Mouse (Mus musculus) heart, embryonic 14.5 days (tissue): ENCODE measurements around the gene Camta1. TPM values are rescaled to one million over a fixed set of nuclear protein-coding genes. Genes with fewer than 3 reads are reported as not detected.

Source experiments
- ATAC-seq: fragments of 200-750 bp; cut with Nextera tagmentation; 2 replicates; pipeline ENCODE4 v1.8.0; 2017; ENCODE audit warnings: low read depth, moderate TSS enrichment; ENCODE audit not compliant: insufficient number of reproducible peaks, insufficient read depth, low FRiP score
- H3K27ac ChIP-seq, 2 experiments: fragments of 200-500 bp in 1 of 2; fragments of 300-500 bp in 1 of 2; sonication (generic) in 1 of 2; replicated peaks in 1 of 2; 2 replicates each; pipeline ENCODE4 v1.5.1; 2012 to 2014; ENCODE audit warnings: low read depth in 2 of 2, low read length in 2 of 2, control low read depth in 1 of 2, mild to moderate bottlenecking in 1 of 2, mixed read lengths in 1 of 2; ENCODE audit not compliant: control insufficient read depth in 1 of 2, insufficient read depth in 1 of 2
- H3K27me3 ChIP-seq: fragments of 300-500 bp; sonication (generic); 2 replicates; pipeline ENCODE4 v1.6.1; 2014; ENCODE audit warnings: mild to moderate bottlenecking, low read length, control low read depth; ENCODE audit not compliant: control insufficient read depth, insufficient read depth
- H3K36me3 ChIP-seq: fragments of 300-500 bp; sonication (generic); 2 replicates; pipeline ENCODE4 v1.6.1; 2014; ENCODE audit warnings: mild to moderate bottlenecking, control low read depth, low read length, mixed read lengths; ENCODE audit not compliant: control insufficient read depth, insufficient read depth
- H3K4me1 ChIP-seq, 2 experiments: fragments of 200-500 bp in 1 of 2; fragments of 300-500 bp in 1 of 2; sonication (generic) in 1 of 2; 2 replicates each; pipeline ENCODE4 v1.6.1; 2012 to 2014; ENCODE audit warnings: low read length in 2 of 2, control low read depth in 1 of 2, mixed read lengths in 1 of 2; ENCODE audit not compliant: control insufficient read depth in 2 of 2, insufficient read depth in 2 of 2
- H3K4me2 ChIP-seq: fragments of 300-500 bp; sonication (generic); 2 replicates; pipeline ENCODE4 v1.6.1; 2014; ENCODE audit warnings: mild to moderate bottlenecking, low read length
- H3K4me3 ChIP-seq, 2 experiments: fragments of 200-500 bp in 1 of 2; fragments of 300-500 bp in 1 of 2; sonication (generic) in 1 of 2; 2 replicates each; pipeline ENCODE4 v1.5.1; 2012 to 2014; ENCODE audit warnings: low read length in 2 of 2, mild to moderate bottlenecking in 2 of 2, control low read depth in 1 of 2, low read depth in 1 of 2, moderate library complexity in 1 of 2; ENCODE audit not compliant: control insufficient read depth in 1 of 2, insufficient read depth in 1 of 2
- H3K9ac ChIP-seq: fragments of 300-500 bp; sonication (generic); 2 replicates; pipeline ENCODE4 v1.6.1; 2014; ENCODE audit warnings: mild to moderate bottlenecking, low read length
- H3K9me3 ChIP-seq: fragments of 300-500 bp; sonication (generic); 2 replicates; pipeline ENCODE4 v1.6.1; 2016; ENCODE audit warnings: low read length, control low read depth; ENCODE audit not compliant: control insufficient read depth
- WGBS: fragments of 180-500 bp; shearing (Covaris S2); extraction: QIAGEN DNeasy Blood & Tissue Kit; methylation state at CpG from one replicate; pipeline ENCODE4 v1.1.7; 2014; 5-methylcytosine and 5-hydroxymethylcytosine counted together
- polyA plus RNA-seq: library from polyadenylated mRNA; unstranded; fragments of >200 nt; fragmentation: Nextera tagmentation; extraction: Ambion mirVana; gene quantifications from 2 replicates; pipeline ENCODE4 v1.2.1, GENCODE M21; 2014

Gene Camta1
- polyA plus RNA-seq, 1 experiment from 2014 or later, result 150 TPM

- Histone ChIP-seq H3K4me2 (no peak overlapping the region), H3K9ac (no peak overlapping the region), H3K27ac (no peak overlapping the region), H3K4me3 (no peak overlapping the region), H3K27me3 (no peaks in the 10 kb centered on the region), H3K9me3 (no peaks in the 10 kb centered on the region), H3K4me1 (no peaks in the 10 kb centered on the region), H3K36me3 (no peaks in the 10 kb centered on the region)
- 71% methylated on average over 4 of the region's 4 CpGs for WGBS
- no peak for ATAC-seq
Measured at GRCm38 (mm10) chr4:151767786-151768185, 93.9 kb downstream of the Camta1 start.

- WGBS, result 85% methylated on average over 8 of the region's 8 CpGs
- H3K27me3 ChIP-seq, result no peaks in the 10 kb centered on the region
- no peak overlapping the region for H3K4me3 ChIP-seq
- H3K9me3 ChIP-seq, result no peaks in the 10 kb centered on the region
- no peak for ATAC-seq
- no peaks in the 10 kb centered on the region for H3K36me3 ChIP-seq
- no peak overlapping the region for H3K9ac ChIP-seq
- H3K27ac ChIP-seq, result no peak overlapping the region
- no peak overlapping the region for H3K4me2 ChIP-seq
- H3K4me1 ChIP-seq, result no peaks in the 10 kb centered on the region
Measured at GRCm38 (mm10) chr4:151767361-151767760, 94.3 kb downstream of the Camta1 start.

- Histone ChIP-seq H3K4me1 (no peaks in the 10 kb centered on the region), H3K9ac (no peak overlapping the region), H3K4me3 (no peak overlapping the region), H3K27ac (no peak overlapping the region), H3K27me3 (no peaks in the 10 kb centered on the region), H3K4me2 (no peak overlapping the region), H3K9me3 (no peaks in the 10 kb centered on the region), H3K36me3 (no peaks in the 10 kb centered on the region)
- no peak for ATAC-seq
- 66% methylated on average over 4 of the region's 4 CpGs for WGBS
Measured at GRCm38 (mm10) chr4:151765376-151765775, 96.3 kb downstream of the Camta1 start.

GRCm38 (mm10) chr4:151763928-151764327 lies 97.7 kb downstream of the Camta1 start:
- no peaks in the 10 kb centered on the region for H3K4me1 ChIP-seq
- H3K9me3 ChIP-seq, result no peaks in the 10 kb centered on the region
- no peaks in the 10 kb centered on the region for H3K27me3 ChIP-seq
- no peaks in the 10 kb centered on the region for H3K36me3 ChIP-seq
- ATAC-seq, result no peak
- no peak overlapping the region for H3K4me2 ChIP-seq
- no peak overlapping the region for H3K4me3 ChIP-seq
- 27% methylated on average over 6 of the region's 6 CpGs for WGBS
- no peak overlapping the region for H3K9ac ChIP-seq
- no peak overlapping the region for H3K27ac ChIP-seq

- no peak for ATAC-seq
- Histone ChIP-seq H3K4me1 (no peaks in the 10 kb centered on the region), H3K4me2 (no peak overlapping the region), H3K9ac (no peak overlapping the region), H3K36me3 (no peaks in the 10 kb centered on the region), H3K9me3 (no peaks in the 10 kb centered on the region), H3K4me3 (no peak overlapping the region), H3K27me3 (no peaks in the 10 kb centered on the region), H3K27ac (no peak overlapping the region)
- 64% methylated on average over 2 of the region's 2 CpGs for WGBS
Measured at GRCm38 (mm10) chr4:151759095-151759494, 102.6 kb downstream of the Camta1 start.

- H3K27ac ChIP-seq, result no peak overlapping the region
- H3K4me1 ChIP-seq, result peaks cover 0 to 2% of the 10 kb centered on the region in 2 experiments; a peak in 1 of 4 replicates
- H3K9me3 ChIP-seq, result no peaks in the 10 kb centered on the region
- H3K4me3 ChIP-seq, result no peak overlapping the region
- no peaks in the 10 kb centered on the region for H3K36me3 ChIP-seq
- no peak overlapping the region for H3K9ac ChIP-seq
- no peak for ATAC-seq
- H3K27me3 ChIP-seq, result no peaks in the 10 kb centered on the region
- H3K4me2 ChIP-seq, result no peak overlapping the region
- WGBS, result 86% methylated on average over 13 of the region's 13 CpGs
Measured at GRCm38 (mm10) chr4:151758337-151758736, 103.3 kb downstream of the Camta1 start.

GRCm38 (mm10) chr4:151757261-151757660 lies 104.4 kb downstream of the Camta1 start:
- whole genome bisulfite sequencing, result 88% methylated on average over 3 of the region's 3 CpGs
- Histone ChIP-seq H3K4me1 (peaks cover 0 to 6% of the 10 kb centered on the region in 2 experiments; a peak in 3 of 4 replicates), H3K9me3 (no peaks in the 10 kb centered on the region), H3K27me3 (no peaks in the 10 kb centered on the region), H3K4me2 (no peak overlapping the region), H3K36me3 (no peaks in the 10 kb centered on the region), H3K4me3 (no peak overlapping the region), H3K9ac (no peak overlapping the region), H3K27ac (no peak overlapping the region)
- no peak for ATAC-seq

- Histone ChIP-seq H3K27me3 (no peaks in the 10 kb centered on the region), H3K4me2 (no peak overlapping the region), H3K36me3 (no peaks in the 10 kb centered on the region), H3K4me1 (peaks cover 8 to 13% of the 10 kb centered on the region in 2 experiments), H3K9ac (no peak overlapping the region), H3K27ac (no peak overlapping the region), H3K9me3 (no peaks in the 10 kb centered on the region), H3K4me3 (no peak overlapping the region)
- WGBS, result 72% methylated on average over 10 of the region's 10 CpGs
- ATAC-seq, result no peak
Measured at GRCm38 (mm10) chr4:151756400-151756799, 105.3 kb downstream of the Camta1 start.
